Mouse (Mus musculus): ENCODE measurements at regions not wholly inside any gene's neighbourhood (a gene's known extent, or its start where the extent isn't known, plus 50 kb on each side); places are given as distances from the start of the nearest gene placed in this dataset.

DNA sequence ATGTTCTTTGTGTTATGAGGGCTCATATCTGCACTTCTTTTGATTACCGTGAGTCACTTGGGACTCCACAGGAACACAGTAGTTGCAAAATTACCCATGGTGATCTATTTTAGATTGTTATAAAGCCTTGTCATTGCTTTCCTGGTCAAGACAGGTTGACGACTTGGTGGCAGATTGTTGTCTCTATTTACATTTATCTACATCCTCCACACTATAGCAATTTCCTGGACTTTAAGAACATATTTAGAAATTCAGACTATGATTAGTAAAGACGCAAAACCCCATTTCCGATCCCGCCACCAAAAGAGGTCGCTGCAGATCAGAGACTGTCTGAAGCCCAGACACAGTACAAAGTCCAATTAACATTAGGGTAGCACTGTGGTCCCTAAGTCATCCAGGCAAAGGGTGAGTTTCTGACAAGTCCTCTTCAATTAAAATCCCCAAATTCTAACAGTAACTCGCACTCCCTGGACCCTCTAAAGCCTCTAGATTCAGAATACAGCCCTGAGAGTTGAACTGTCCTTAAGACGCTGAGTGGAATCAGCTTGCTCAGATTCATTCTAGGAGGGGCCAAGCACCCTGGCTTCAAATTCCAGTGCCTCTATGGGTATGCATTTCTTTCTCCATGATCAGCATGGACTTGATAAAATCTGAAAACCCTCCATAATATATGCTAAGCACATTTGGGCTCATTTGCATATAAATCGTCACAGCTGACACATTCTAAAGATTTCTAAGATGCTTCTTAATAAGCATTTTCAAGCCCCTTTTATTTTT, 461.9 kb upstream of the BC052040 start:
- DNase-seq (ENCODE audit: low spot score) = no peak

DNA sequence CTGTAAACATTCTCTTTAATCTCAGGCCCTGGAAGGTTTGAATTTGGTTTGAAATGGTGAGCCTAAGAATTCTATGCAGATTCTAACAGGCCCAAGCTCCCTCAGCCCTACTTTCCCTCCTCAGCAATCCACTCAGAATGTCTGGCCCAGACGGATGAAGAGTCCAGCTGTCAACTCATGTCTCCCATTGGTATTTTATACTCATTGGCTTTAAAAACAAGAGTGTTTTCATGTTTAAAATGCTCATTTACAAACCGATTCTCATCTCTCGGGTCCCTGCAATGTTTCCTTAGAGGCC, 461.4 kb upstream of the BC052040 start:
- no peak for DNase-seq (ENCODE audit: low spot score)

DNA sequence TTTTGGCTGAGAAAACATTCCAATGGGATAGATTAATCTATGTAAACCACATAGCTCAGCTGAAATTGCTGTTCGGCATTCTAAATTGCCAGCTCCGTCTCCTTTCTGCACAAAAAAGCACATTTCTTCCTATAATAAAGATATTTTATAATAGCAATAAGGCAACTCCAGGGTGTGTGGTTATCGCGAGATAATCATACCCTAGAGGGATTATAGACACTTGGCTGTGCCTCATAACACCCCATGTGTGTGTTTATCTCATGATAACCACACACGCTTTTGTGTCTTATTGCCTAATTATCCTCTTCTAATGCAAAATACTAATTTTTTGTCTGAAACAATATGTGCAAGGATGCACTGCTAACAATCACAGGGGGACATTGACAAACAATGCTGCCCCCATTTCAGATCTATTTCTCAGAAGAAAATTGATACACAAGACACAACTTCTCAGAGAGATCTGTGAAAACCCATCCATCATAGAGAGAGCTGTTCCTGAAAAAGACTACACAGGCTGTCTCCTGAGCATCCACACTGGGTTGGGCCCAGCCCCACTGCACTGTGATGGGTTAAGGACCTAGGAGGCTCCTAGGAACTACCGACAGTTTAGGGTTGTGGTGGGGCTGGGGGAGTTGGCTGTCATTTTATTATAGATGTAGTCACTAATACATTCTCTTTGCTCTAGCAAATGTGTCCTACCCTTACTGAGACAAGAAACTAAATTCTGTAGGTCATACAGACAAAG, 454.7 kb upstream of the BC052040 start:
- DNase-seq (ENCODE audit: low spot score) = no peak

DNA sequence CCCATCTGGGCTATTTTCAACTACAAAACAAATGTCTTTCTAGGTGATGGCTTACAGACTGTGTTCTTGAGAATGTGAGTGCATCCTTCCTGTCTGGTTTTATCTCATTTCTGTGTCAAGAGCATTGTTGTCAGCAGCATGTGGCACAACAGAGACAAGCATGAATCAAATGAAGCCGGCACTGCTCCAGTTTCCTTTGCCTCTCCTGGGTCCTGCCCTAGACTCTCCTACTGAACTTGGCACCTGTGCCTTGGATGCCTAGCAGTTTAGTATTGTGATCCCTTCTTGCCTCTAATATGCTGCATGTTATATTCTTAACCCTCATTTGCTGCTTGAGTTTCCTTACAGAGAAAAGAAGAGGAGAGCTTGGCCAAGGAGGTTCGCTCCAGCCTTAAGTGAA, 449.8 kb upstream of the BC052040 start:
- no peak for DNase-seq (ENCODE audit: low spot score)

DNA sequence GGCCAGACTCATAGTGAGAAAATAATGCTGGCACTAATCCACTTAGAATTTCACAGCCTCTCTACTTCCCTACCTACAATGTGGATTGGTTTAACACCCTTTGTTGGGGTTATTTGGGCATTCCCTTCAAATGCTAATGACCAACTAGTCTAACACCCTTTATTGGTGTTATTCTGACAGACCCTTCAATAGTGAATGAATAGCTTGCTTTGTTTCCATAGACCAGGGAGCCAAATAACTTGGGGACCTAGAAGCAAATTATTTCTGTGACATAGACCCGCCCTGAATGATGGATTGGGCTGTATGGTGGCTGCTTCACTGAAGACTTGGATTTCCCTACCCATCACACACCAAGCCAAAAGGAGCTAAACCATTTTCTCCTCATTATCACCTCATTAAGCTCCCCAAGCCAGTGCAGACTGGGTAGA, 449.3 kb upstream of the BC052040 start:
- no peak for DNase-seq (ENCODE audit: low spot score)

DNA sequence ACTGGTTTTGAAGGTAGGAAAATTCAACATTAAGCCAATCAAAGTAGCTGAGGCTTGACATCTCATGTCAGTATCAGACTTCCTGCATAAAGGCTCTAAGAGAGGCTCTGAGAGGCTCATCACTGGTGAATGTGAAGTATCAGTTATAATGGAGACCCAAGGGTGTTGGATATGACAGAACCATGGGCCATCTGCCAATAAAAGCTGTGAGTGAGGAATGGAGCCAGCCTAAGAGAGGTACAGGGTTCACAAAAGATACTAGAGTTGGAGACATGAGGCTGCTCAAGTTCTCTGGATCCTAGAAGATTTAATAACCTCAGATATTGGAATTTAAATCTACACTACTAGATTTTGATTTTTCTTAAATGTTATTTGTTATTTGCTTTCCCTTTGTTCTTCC, 440.1 kb upstream of the BC052040 start:
- no peak for DNase-seq (ENCODE audit: low spot score)

DNA sequence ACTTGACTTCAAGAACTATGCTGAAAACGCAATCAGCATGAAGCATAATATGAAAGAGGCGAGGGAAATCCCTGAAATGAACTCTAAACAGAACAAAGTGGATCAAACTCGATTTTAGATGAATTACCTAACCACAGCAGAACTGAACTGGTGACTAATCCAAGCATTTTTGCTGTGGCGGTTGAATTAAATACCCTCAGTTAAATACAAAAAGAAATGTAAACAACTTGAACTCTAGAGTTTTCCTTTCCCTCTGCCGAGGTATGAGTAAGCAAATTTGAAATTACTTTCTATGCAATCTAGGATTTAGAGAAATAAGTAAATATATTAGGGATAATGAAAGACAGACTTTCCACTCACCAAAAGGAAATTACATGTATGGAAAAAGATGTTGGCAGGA, 409.4 kb upstream of the BC052040 start:
- no peak for DNase-seq (ENCODE audit: low spot score)

DNA sequence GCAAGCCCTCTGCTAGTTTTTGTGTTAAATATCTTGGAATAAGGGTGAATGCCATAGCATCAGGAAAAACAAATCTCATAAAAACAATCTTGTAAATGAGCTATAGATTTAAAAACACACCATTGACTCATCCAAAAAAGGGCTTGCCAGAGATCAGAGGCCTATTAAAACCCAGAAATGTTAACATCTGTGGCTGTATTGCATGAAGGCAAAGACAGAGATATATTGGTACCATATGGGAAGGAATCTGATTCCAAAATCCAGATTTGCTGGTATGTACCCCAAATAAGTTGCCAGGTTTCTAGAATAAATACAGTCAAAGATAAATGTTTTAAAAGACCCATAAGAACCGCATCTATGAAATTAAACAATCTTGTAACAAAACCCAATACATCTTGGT, 404.4 kb upstream of the BC052040 start:
- DNase-seq (ENCODE audit: low spot score) = no peak

DNA sequence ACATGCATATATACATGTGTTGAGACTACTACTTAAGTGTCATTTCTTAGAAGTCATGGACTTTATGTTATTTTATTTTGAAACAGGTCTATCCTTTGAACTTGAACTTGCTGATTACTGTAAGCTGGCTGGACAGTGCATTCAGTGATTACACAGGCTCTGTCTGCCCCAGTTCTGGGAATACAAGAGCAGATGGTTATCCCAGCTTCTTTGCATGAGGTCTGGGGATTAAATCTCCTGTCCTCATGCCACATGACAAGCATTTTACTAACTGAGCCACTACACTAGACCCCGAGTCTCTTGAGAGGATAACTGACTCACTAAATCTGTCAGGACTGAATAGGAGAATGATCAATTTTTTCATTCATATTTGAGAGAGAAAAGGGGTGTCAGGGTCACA, 403.6 kb upstream of the BC052040 start:
- no peak for DNase-seq (ENCODE audit: low spot score)

DNA sequence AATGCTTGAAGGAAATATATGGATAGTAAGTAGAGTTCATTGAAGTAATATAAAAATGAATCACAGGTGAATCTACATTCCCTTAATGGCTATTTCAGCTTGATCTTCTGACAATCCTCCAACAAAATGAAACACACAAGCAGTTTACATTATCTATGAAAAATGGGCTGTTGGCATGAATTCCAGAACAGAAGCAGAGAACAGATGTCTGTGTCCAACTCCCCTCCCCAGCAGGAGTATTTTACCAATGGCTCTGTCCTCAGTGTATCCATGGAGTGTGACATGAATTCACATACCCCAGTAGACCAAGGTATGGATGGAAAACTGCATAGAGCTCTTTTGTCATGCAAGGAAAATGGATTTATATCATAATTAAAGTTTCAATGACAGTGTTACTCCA, 370.3 kb upstream of the BC052040 start:
- DNase-seq (ENCODE audit: low spot score) = no peak

DNA sequence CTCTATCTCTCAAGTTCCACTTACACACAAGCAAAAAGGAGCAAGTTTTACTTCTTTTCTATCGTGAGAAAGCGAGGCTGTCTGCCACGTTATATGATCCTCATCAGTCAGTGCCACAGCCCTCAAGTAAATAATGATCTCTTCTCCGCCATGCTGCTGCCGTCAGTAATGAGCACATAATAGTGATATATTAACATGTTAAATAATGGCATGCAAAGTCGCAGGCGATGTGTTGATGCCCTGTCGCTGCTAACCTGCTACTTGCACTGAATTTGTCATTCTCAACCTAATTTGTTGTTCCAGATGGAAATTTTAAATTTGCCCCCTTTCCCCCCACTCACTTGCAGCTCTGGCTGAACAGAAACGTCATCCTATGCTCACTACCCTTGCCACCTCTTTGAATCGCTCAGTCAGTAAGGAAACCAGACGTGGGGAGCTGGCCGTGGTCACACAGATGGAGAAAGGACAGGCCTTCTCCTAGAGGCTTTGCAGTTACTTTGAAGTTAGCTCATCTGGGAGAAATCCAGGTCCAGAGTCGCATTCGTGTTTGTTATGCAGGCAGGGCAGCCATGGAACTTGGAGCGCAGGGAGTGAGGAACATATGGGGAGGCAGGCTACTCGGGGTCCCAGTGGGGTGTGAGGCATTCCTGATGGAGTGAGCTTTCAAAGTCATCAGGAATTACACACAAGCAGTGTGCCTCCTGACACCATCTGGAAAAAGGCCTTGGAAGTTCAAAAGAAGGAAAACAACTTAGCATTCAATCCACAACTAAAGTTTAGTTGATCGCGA, 368.1 kb upstream of the BC052040 start:
- DNase-seq (ENCODE audit: low spot score) = no peak

DNA sequence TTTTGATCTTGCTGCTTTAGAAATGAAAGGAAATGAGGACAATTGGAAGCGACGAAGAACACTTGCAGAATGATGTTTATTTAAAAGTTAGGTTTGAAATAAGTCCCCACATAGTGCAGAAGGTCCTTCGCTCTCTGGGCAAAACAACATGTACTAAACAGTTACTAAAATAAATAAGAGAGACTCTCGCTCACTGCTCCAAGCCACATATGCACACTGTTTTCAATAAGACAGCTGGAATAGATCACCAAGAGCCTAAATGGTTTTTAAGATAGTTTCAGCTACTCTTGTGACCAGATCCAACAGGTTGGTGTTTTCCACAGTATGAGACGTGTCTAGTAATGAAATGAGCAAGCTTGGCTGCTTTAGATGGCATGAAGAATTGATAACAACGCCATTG, 367.2 kb upstream of the BC052040 start:
- no peak for DNase-seq (ENCODE audit: low spot score)

DNA sequence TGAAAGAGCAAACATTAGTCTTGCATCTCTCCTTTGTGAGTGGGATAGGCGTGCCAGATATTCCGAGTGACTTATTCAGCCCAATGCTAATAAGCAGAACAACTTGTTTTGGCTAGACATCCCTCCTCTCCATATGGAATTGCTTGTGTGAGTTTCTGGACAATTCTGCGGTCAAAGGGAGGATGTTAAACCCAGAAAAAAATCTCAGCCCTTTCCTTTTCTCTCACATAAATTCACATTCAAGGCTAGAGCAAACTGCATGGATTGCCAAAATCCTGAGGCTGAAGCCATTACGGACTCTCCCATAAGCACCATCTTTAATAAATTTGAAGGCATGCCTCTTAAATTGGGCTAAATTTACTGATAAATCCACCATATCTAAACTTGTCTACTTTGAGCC, 351.5 kb upstream of the BC052040 start:
- DNase-seq (ENCODE audit: low spot score) = no peak

DNA sequence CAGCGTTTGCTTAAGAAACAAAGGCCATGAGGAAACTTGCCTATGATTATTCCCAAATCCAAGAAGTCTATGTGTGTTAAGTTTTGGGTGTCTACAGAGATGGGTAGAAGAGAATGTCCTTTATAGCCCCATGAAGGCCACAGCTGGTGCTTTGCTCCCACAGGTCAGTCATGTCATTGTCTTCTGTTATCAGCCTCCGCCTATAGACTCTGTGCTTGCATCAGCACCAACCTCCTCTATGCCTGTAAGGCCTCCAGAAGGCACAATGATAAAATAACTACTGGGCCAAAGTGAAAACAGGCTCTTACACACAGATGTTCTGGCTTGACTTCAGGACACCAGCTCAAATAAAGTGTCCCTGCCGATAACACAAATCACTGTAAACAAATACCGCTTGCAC, 333.8 kb upstream of the BC052040 start:
- DNase-seq (ENCODE audit: low spot score) = no peak

DNA sequence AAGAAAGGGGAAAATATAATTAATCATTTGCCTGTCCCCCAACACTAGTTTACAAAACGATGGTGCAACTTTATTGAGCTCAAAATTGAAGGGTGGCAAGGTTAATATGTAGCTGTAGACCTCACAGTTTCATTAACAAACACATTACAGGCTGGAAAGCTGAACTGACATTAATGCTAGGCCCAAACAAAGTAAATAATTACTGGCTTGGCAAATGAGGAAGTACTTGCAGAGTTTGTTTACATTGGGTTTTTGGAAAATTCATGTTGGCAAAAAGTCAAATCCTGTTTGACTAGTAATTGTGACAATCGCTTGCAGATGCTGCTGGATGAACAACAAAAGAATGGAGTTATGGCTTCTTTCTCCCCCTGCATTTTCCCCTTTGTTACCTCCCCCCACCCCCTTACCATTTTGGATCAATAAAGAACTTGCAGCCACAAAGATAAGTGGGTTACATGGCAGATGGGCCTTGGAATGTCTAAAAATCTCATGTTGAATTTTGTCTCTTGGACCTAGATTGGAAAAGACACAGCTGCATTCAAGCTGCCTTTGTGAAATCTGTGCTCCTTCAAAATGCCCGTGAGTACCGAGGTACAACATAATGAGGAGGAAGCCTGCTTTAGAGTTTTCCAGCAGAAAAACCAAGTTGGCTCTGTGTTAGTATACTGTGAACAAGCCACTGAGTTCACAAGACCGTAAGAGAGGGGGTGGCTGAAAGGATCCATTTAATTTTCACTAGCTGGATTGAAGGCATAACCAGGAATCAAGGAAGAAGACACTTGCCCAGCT, 331.3 kb upstream of the BC052040 start:
- no peak for DNase-seq (ENCODE audit: low spot score)

DNA sequence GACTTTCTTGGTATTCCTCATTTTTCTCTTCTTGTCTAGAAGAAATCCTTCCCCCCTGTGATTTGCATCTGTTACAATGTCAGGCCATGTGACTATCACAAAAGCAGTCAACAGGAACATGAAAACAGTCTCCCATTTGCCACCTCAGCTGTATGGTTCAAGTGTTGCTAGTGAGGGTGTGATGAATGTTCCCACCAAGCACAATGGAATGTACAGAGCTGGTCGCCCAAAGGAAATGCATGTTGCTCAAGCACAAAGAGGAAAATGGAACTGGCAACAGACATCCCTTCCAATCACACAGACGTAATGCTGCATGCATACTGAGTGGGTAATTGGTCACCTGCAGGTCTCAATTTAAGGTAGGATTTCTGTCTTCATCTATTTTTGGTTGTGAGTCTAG, 324.1 kb upstream of the BC052040 start:
- DNase-seq (ENCODE audit: low spot score) = no peak

DNA sequence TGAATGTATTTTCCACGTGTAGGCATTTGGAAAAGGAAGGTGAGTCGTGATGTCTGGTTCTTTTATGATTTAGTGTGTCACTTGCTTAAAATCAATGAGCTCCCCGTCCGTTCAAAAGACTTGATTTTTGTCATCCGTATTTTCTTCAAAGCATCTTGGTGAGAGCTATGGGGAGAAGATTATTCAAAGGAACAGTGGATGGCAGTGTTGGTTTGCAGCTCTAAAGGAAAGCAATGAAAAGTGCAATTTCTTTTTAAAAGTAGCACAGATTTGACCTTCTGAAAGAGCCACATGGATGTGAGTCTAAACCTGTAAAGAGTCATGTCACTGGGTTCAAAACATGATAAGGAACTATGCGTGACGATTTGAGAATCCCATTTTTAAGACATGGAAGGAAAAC, 313.3 kb upstream of the BC052040 start:
- no peak for DNase-seq (ENCODE audit: low spot score)

DNA sequence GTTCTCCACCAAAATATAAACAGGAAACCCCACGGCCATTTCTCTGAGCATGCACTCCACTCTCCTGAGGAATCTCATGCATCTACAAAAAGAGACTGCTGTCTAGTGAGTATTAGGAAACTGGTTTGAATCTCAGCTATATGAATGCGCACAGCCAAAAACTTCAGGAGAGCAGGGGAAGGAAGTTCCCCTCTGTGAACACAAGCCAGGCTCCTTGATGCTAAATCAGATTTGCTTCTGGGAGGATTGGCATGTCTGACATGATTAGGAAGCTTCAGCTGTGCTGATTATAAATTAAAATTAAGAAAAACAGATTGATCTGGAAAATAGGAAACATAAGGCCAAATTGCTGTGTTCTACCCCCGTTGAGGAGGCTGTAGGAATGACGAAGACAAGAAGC, 304.1 kb upstream of the BC052040 start:
- DNase-seq (ENCODE audit: low spot score) = no peak

DNA sequence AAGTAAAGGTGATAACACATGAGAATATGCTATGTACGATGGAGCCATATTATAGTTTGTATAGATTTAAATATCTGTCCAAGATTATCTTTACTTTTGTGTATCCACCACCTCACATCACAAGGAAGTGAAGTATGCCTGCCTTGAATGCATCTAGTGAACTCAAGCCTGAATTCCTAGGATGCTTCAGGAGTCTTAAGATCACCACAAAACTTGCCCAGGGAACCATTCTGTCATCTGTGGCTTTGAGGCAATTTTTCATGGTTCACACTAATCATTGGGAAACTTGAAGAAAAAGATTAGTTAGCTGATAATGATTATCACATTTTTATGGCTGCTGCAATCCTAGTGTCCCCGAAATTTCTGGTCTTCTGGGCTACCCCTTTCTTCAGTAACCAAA, 288.5 kb upstream of the BC052040 start:
- DNase-seq (ENCODE audit: low spot score) = no peak

DNA sequence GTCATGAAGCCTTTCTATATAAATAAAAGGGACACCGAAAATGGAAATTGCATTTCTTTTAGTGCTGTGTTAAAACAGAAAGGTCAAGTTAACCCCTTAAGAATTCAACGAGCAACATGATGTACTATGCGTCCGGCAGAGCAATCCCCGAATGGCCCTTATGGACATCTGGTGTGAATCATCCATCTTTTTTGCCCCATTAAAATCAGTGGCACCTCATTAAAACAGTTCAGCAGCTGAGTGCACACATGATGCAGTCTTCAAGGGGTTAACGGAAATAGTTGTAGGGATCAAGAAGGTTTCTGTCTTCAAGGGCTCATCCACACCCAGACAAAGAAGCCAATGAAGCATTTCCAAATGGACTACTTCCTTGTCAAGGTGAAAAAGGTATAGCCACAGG, 284.1 kb upstream of the BC052040 start:
- no peak for DNase-seq (ENCODE audit: low spot score)

DNA sequence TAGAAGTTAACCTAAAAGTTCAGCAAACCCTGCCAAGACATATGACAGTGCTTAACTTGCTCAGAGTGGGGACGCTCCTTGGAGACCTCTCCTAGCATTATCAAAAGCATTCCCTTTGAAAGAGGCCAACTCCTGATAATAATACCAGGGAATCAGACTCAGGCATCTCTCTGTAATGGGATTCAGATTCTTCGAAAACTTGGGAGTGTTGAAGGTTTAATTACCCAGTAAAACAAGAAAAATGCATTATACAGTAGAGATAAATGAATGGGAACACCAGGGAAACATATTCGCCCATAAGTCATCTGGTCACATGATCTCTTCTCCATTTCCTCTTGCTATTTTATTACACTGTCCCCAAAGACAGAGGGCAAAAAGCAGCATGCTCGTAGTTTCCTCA, 274.3 kb upstream of the BC052040 start:
- no peak for DNase-seq (ENCODE audit: low spot score)

DNA sequence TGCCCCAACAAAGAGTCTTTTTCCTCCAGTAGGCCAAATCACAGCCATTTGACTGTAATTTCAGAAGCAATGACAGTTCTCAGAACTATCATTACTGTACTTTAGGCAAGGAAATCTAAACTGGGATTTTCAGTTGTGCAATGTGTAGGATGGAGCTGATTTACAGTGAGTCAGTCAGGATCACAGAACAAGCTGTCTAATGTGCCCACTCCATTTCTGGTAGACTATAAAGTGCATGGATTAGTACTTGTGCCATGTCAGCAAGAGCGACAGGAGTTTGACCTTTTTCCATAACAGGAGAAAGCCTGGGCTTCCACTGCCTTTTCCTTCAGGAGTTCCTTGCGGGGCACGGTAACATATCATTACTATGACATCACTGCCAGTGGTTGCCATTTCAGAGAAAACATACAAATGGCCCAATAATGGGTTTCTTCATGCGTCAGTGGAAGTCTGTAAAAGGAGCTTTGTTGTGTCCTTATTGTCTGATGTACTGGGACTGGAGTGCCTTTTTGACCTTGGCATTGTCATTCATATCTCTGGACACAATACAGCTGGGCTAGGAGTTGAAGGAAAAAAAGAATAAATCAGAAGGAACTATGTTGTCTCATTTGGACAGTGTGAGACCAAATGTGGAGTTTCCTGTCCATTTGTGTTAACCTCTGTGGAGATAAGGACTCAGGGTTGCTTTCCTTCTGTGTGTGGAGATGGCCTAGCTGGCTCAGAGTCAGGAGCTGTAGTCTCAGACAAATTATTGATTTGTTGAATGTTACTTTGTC, 271.5 kb upstream of the BC052040 start:
- no peak for DNase-seq (ENCODE audit: low spot score)
